Mouse (Mus musculus) stomach, postnatal 0 days (tissue): ENCODE data around the gene Ngfr.

Source experiments
- CTCF ChIP-seq: IDR thresholded peaks from 2 replicates; pipeline ENCODE4 v1.5.1; 2016; ENCODE audit warnings: antibody characterized with exemption, low read depth, mild to moderate bottlenecking, moderate library complexity
- EP300 ChIP-seq: optimal IDR thresholded peaks from 2 replicates; pipeline ENCODE3; 2016; ENCODE audit warnings: antibody characterized with exemption

DNA sequence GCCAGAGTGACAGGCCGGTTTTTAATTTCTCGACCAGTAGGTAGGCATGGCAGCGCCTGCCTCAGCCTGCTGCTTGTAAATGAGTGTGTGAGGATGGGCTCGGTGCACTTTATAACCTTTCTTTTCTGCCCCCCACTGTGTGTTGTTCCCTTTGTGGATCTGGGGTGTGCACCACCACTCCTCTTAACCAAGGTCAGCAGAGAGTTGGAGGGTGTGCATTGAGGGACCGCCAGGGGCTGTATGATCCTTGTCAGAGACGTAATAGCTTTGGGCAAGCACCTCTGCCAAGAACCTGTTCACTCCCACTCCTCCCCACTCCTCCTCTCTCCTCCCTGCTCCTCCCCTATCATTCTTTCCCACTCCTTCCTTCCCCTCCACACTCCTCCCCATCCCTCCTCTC is 4.1 kb downstream of the Ngfr start:
- TF ChIP-seq CTCF, result no peak
- TF ChIP-seq EP300, result no peak
